Mouse (Mus musculus) gastrocnemius, postnatal 25 days (tissue): Measurements from ENCODE around the gene Ttf2. TPM values are rescaled to one million over a fixed set of nuclear protein-coding genes. Genes with fewer than 3 reads are reported as not detected.

Experiments
- DNase-seq: peaks from one replicate; pipeline ENCODE4 v3.0.0; 2022
- total RNA-seq, 2 experiments: library from RNA; stranded (reverse); gene quantifications; 1 replicate in 1 of 2; 2 replicates in 1 of 2; pipeline ENCODE4 v1.2.3; 2021

Gene Ttf2
- total RNA-seq, 2 experiments from 2014 or later: 3.8 to 4.8 TPM

DNA sequence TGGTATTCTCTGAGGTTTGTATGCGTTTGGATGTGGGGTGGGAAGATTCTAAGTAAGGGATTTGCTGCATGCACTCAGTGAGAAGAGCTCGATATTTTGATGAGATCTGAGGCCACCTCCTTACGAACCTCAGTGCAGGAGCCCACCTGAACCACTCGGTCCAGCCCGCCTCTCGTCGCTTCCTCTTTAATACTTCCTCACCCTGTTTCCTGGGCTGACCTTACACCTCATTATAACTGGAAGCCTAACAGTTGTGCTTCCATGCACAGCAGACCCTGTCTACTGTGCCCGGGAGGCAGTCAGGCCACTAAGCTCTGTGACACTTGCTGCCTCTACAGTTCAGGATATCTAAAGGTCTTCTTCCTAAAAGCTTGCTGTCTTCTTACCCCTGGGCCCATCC lies 9.8 kb upstream of the Ttf2 start:
- DNase-seq: no peak

DNA sequence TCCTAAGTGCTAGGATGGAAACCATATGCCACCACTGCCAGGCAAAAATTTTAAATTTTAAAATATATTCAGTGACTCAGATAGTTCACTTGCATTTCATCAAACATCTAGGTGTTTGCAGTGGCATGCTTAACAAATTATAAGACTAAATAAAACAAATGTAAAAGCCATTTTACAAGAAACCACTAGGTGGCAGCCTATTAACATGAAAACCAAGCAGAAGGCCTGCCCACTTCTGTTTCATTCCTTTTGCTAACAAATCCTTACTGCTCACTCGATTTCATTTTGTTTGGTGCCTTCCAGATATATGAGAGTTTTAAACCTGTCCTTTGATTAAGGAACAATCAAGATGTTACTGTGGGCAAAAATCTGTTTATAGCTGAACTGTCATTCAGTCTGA lies 4.4 kb upstream of the Ttf2 start:
- DNase-seq: no peak

DNA sequence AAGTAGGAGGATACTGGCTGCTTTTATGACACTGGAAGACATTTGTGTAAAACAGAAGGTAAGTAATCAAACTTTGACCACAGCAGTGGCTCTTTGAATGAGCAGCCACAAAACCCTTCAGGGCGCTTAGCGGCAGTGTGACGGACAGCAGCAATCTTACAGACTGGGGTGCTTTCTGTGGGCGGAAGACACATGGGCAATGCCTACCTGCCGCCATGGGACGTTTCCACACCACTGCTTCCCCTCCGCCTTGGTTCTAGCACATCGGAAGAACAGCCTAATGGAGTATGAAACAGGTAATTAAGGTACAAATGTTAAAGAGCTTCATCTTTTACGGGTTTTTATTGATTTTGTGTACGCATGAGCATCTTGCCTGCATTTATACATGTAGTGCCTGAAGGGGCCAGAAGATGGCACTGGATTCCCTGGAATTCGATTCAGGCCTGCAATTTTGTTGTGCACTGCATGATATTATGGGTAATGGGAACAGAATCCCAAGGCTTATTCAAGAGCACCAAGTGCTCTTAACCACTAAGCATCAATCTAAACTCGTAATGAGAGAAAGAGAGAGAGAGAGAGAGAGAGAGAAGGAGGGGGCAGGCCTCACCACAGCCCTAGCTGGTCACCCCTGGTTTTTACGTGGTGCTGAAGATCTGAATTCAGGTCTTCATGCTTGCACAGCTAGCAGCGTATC lies 5.5 kb downstream of the Ttf2 start:
- DNase-seq: no peak

DNA sequence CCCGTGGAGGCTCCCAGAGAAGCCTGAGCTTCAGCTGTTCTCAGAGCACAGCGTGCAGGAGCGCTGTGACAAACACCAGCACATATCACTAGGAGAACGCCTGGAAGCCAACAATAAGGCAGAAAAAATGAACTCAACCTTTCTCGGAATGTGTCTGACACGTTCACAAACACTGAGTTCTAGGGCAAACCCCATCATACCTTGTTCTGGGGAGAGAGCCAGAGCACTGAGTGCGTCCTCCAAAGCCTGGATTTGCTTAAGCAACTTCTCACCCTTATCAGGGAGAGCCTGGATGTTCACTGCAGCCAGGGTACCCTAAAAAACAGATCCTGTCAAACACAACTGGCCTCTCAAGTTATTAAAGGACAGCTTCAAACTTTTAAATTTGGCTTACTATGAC lies 8.0 kb downstream of the Ttf2 start:
- no peak for DNase-seq

DNA sequence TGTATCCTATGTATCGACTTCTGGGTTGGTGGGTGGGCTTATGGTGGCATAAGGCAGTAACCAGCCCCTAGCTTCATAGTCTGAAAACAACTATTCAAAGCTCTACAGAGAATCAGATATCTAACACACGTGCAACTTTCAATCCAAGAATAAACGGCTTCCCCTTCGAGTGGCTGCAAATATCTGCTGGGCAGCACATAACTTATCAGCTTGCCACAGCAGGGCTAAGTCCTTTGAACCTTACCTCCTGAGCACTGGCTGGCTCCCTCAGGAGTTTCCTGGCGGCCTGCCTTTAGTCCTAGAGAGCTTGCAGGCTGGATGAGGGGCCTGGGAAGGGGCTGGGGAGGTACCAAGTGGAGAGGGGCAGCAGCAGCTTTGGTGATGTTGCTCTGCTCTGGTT lies 8.5 kb downstream of the Ttf2 start:
- no peak for DNase-seq

DNA sequence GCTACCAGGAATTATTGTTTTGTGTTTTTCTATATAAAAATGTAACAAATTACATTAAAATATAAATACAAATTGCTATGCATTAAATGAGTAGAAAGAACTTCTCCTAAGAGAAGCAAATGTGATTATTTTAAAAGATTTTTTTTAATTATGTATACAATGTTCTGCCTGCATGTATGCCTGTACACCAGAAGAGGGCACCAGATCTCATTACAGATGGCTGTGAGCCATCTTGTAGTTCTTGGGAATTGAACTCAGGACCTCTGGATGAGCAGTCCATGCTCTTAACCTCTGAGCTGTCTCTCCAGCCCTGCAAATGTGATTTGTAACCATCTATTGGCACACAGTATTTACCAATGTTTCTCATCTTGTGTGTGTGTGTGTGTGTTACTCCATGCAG lies 14.8 kb downstream of the Ttf2 start:
- DNase-seq: no peak

DNA sequence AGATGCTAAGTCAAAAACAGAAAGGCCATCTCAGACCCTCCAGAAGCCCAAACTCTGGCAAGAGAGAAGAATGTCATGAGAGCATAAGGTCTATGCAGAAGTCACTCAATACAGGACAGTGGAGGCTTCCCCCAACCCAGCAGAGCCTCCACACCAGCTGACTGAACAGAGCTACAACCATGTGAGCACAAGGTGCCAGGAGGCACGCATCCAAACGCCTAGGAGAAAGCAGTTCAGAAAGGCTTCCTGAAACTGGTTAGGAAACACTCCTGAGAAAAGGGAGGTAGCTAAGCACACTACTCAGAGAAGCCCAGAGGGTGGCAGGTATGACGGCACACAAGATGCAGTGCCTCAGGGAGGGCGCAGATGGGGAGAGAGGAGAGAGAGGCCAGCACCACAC lies 17.9 kb downstream of the Ttf2 start:
- no peak for DNase-seq

DNA sequence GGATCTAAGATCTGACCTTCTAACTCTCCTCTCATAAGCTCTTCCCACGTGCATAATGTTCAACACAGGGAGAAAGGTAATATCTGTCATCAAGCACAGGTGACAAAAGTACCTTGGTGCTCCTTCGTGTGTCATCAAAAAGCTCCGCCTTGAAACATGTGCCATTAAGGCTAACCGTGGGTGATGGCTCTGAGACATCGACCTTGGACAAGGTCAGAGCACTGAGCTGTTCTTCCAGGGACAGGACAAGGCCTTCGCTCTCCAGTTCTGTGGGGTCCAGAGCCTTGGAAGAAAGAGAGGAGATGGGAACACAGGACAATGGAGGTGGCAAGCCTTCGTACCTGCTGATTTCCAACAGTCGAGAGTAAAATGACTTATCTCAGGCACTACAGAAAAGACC lies 22.2 kb downstream of the Ttf2 start:
- DNase-seq: no peak

DNA sequence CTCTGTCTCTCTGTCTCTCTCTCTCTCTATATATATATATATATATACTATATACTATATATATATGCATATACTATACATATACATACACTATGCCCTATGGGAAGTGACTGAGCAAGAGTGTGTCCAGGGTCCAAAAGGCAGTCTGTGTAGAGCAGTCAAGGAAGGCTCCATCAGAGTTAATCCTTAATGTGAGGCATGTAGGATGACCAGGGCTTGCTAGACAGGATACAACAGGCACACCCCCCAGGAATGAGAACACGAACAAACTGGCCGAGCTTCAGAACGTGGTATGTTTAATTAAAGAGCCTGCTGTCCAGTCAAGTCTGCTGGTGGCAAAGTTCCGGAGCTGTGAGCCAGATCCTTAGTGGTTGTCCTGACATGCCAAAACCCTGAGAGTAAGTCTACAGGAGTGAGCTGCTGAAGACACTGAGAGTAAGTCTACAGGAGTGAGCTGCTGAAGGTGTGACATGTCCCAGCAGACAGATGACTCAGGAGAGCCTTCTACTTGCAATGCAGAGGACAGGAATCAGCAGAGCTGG lies 28.9 kb downstream of the Ttf2 start:
- no peak for DNase-seq

DNA sequence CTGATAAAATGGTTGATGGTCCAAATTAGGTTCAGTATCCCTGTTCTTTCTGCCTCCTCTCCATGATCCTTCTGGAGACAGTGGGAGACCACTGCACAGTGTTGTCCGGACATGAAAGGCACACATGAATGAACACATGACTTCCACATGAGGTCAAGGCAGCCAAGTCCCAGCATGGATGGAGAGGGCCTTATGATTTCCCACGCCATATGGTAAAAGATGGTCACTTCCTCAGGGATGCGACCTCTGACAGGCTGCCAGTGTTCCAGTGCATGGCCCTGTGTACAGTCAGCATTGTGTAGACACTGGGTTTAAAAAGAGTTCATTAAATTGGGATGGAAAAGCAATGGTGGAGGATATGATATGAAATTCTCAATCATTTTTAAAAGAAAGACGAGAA lies 31.3 kb downstream of the Ttf2 start:
- DNase-seq: no peak

DNA sequence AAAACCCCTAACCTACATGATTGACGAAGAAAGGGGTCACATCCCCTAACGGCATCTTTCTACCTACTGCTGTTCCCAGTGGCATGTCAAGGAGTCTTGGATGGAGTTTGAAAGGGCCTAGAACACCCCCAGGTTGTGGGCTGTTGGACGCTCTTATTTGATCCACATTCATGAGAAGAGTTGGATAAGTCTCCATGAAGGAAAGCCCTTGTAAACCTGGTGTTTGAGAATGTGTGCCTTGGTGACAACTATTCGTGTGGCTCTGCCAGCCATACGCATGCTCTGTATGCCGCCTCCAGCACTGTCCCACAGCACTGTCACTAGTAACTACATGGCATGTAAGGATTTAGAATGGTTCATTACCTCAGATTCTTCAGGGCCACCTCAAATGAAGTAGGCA lies 33.3 kb downstream of the Ttf2 start:
- DNase-seq: no peak

DNA sequence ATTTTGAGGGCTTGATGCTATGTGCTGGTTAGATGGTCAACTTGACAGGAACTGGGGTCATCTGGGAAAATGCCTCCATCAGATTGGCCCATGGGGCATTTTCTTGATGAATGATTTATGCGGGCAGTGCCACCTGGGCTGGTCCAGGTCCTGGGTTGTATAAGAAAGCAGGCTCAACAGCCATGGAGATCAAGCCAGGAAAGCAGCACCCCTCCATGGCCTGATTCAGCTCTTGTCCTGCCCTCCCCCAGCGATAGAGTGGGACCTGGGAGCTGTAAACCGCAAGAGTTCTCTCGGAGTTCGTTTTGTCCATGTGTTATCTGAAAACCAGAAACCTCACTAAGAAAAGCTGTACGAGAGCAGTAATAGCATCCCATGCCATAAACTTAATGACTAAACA lies 33.9 kb downstream of the Ttf2 start:
- DNase-seq: no peak

DNA sequence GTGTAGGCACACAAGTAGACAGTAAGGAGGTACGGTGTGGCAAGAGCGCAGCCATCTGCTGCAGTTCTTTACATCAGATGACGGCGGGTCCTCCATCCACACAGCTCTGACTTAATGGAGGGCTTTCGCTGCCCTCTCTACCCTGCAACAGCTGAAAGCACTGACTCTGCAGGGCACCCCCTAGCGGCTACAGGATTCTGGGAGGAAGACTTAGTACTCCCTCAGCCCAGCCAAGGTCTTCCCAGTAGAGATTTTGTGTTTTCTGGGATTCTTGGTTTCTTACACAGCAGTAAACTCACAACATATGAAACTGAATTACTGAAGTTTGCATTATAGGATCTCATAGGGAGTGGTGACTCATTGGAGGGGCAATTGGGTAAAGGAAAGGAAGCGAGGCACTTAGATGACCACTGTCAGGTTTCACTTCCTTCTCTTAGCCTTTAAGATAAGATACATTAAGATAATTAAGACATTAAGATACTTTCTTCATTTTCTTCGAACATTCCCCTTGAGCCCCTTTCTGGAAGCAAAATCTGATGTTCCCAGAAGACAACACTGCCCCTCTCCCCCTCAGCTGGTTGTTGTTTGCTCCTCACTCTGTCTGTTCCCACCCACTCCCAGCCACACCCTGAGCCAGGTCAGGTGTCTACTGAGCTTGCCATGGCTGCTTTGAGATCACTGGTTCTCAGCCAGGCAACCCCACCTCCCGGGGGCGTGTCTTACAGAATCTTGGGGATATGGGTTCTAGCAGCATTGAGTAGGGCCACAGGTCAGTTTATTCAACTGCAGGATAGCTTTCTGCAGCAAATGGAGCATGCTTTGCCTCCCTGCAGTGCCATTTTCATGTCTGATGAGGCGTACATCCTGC lies 37.2 kb downstream of the Ttf2 start:
- DNase-seq: no peak

DNA sequence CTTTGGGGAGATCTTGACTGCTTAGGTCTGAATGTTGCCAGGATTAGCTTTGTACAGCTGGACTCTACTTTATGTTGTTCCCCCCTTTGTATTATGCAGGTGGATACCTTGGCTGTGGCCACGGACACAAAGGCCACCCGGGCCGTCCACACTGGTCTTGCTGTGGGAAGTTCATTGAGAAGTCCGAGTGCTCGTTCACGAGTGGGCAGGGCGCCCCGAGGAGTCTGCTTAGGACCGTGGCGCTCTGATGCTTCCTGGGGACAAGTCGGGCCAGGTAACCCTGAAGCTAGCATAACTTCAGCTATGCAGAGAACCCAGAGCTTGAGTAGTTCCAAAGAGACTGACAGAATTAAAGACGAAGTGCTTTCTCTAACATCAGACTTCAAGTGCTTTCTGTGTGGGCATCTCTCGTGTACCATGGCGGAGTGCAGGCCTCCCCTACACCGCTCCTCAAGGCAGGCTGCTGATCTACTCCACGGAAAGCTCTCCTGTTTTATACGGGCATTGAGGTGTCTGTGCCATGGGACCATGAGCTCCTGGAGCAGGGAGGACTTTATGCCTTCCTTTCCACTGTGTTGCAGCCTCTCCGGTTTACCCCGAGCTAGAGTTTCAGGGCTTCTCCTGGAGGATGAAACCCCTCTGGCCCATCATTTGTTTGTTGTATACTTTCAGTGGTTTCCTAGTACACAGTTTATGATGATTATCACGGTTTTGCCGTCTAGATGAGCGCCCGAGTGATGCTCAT lies 38.0 kb downstream of the Ttf2 start:
- no peak for DNase-seq

DNA sequence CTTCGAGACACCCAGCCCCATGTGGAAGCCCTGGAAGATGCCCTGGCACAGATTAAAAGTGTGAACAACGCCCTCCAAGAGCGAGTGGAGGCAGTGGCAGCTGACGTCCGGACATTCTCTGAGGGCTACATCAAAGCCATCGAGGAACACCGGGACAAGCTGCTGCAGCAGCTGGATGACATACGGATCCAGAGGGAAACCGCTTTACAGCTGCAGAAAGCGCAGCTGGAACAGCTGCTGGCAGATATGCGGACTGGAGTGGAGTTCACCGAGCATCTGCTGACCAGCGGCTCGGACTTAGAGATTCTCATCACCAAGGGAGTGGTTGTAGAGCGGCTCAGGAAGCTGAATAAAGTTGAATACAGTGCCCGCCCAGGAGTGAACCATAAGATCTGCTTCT lies 44.3 kb downstream of the Ttf2 start:
- DNase-seq: no peak

DNA sequence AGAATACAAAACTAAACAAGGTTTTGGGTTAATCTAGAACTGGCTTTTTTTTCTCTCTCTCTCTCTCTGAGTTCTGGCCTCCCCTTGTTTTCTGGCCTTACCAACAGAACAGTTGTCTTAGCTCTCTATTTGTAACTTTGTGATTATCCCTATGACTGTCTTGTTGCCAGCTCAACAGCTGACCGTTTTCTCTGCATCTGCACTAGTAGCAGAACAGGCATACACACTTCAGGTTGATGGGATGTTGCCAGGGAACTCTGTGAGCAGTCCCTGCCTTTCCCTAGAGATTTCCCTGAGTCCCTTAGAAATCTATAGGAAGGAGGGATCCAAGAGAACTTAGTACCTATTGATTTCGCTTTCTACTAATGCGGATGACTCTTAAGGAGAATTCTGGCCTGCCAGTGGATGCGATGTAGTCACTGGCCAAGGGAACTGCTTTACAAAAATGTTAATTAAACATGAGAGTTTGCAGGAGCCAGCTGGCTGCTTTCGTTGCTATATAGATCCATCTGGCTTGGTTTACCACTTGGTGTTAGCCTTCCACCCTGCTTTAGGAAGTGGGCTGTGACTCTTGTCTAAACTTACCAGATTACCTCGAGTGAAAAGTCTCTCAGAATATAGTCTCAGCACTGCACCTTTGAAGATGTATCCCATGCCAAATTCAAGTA lies 45.3 kb downstream of the Ttf2 start:
- DNase-seq: no peak

DNA sequence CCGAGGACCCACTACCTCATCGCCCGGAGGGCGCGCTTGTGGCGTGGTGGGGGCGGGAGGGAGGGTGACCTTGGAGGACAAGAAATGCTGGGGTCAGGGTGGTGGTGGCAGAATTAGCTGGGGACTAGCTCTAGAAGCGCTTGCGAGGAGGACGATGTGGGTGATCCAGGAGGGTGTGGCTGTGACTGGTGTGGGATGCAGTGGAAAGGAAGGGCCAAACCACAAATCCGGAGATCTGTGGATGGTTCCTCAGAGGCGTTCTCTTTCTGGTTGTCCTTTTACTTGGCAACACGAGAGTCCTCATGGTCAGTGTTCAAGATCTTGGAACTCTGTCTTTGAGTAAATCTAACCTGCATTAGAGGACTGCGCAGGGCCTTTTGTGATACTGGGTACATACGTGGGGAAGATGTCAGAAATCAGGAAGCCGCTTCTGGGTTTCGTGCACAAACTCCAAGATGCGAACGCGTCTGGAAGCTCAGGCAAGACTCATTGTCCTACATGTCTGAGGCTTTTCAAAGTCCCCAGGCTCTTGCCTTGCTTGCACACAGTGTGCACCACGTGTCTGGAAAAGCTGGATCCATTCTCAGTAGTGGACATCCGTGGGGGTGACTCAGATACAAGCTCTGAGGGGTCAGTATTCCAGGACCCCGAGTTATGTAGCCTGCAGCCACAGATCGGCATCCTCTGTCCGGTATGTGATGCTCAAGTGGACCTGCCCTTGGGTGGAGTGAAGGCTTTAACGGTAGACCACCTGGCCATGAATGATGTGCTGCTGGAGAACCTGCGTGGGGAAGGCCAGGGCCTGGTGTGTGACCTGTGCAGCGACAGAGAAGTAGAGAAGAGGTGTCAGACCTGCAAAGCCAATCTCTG lies 46.7 kb downstream of the Ttf2 start:
- no peak for DNase-seq

DNA sequence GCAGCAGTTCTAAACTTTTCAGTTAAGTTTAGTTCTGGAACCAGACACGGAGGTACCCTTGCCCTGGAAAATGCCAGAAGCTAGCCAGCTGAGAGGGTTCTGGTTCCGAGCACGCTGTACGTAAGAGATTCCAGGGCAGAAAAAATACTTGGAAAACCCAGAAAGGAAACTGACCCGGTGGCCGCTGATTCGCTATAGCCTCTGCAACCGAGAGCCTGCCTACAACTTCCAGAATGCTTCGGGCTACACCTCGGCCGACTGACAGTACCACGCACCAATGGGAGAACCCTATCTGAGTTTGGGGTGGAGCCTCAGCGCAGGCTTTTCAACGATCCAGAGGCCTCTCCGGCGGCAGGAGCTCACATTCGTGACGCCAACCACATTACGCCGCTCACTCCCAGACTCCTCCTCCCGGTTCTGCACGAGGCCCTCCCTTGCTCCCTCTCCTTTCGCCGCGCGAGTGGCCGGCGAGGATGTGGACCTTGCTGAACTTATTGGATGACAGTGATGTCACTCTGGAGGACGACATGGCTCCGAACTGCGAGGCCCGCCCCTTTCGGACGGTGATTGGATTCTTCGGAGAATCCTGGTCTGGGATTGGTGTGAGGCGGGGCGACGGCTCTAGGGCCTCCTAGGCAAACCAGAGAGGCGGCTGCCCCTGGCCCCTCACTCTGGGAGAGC lies 47.5 kb downstream of the Ttf2 start, which contains the start of gene Trim45:
Gene Trim45 (plus strand): TSS at position 378 of the 681 bp plus-strand sequence.
- DNase-seq: peak; percentile 100

DNA sequence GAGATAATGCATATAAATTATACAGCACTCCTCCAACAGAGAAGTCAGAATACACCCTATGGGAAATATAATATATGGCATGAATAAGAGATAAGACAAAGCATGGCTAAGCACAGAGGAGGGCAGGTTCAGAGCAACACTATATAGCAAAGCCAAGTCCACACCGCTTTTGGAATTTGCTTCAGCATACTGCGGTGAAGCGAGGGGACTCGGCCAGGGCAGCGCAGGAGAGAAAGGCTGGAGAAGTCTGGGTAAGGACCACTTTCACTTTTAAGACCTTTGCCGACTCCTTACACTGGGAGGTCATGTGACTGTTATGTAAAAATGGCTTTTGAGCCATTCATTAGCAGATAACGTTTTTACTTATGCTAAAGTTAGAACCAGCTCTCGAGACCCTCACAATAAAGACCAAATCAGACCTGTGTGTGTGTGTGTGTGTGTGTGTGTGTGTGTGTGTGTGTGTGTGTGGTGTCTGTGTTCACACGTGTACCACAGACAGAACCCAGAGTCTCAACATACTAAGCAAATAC lies 48.8 kb downstream of the Ttf2 start:
- no peak for DNase-seq

DNA sequence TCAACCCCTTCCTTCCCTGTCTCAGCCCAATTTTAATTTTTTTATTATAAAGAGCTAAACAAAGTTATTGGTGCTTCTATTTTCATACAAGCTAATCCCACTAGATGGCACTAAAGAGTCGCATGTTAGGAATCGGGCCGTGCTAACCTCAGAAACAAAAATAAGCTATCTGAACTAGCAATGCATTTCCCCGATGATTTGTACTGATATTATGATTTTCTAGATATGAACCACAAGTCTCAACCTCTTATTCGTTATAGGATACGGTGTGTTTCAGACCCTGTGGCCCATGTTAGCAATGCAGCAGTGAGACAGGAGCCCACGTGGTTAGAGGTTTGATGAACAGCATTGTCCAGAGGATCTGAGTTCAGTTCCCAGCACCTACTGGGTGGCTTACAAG lies 52.6 kb downstream of the Ttf2 start:
- DNase-seq: no peak
